Mouse (Mus musculus): ENCODE data around the gene Vps72. TPM values are rescaled to one million over a fixed set of nuclear protein-coding genes. Genes with fewer than 3 reads are reported as not detected.

The Vps72 gene
- polyA plus RNA-seq, 1 experiment from 2014 or later: 107 TPM

- Histone ChIP-seq H3K4me3 (ENCODE audit: low read depth, low read length) (no peak overlapping the region), H3K27ac (replicated peaks; ENCODE audit: low read depth, low read length) (no peak overlapping the region), H3K4me2 (ENCODE audit: low read depth, low read length) (no peak overlapping the region), H3K4me1 (ENCODE audit: control insufficient read depth, insufficient read depth, low read length) (no peaks in the 10 kb centered on the region), H3K27me3 (replicated peaks; ENCODE audit: control insufficient read depth, insufficient read depth, low read length) (no peaks in the 10 kb centered on the region), H3K9me3 (ENCODE audit: control insufficient read depth, low read length) (no peaks in the 10 kb centered on the region), H3K36me3 (ENCODE audit: control insufficient read depth, insufficient read depth, low read length) (no peaks in the 10 kb centered on the region), H3K9ac (ENCODE audit: low read depth, low read length) (no peak overlapping the region)
- WGBS: 38% methylated on average over 3 of the region's 3 CpGs
- ATAC-seq (ENCODE audit: low read depth) (no peak), DNase-seq (ENCODE audit: low spot score) (no peak)
Measured at GRCm38 (mm10) chr3:95147924-95148323, 37.1 kb downstream of the Vps72 start.

GRCm38 (mm10) chr3:95153874-95154273 lies 43.1 kb downstream of the Vps72 start:
- no peak for DNase-seq (ENCODE audit: low spot score)

GRCm38 (mm10) chr3:95159511-95159986 lies 48.7 kb downstream of the Vps72 start:
- DNase-seq (ENCODE audit: low spot score) (no peak), ATAC-seq (ENCODE audit: low read depth) (no peak)
- Histone ChIP-seq H3K36me3 (ENCODE audit: control insufficient read depth, insufficient read depth, low read length) (peaks cover 5% of the 10 kb centered on the region; the same call in 1 of the 2 replicates), H3K4me2 (ENCODE audit: low read depth, low read length) (peak overlapping the region; percentile 84), H3K4me3 (ENCODE audit: low read depth, low read length) (peak overlapping the region; percentile 63), H3K9ac (ENCODE audit: low read depth, low read length) (peak overlapping the region; percentile 55), H3K27ac (replicated peaks; ENCODE audit: low read depth, low read length) (no peak overlapping the region), H3K27me3 (replicated peaks; ENCODE audit: control insufficient read depth, insufficient read depth, low read length) (no peaks in the 10 kb centered on the region), H3K4me1 (ENCODE audit: control insufficient read depth, insufficient read depth, low read length) (peaks cover 21% of the 10 kb centered on the region), H3K9me3 (ENCODE audit: control insufficient read depth, low read length) (no peaks in the 10 kb centered on the region)
- 17% methylated on average over 8 of the region's 8 CpGs for WGBS

More at GRCm38 (mm10) chr3:95153874-95154273, 43.1 kb downstream of the Vps72 start:
- no peak overlapping the region for H3K4me3 ChIP-seq (ENCODE audit: low read depth, low read length)
- 57% methylated on average over 4 of the region's 4 CpGs for WGBS
- H3K27ac ChIP-seq (replicated peaks; ENCODE audit: low read depth, low read length): no peak overlapping the region
- no peak overlapping the region for H3K9ac ChIP-seq (ENCODE audit: low read depth, low read length)
- no peaks in the 10 kb centered on the region for H3K36me3 ChIP-seq (ENCODE audit: control insufficient read depth, insufficient read depth, low read length)
- no peaks in the 10 kb centered on the region for H3K9me3 ChIP-seq (ENCODE audit: control insufficient read depth, low read length)
- H3K4me1 ChIP-seq (ENCODE audit: control insufficient read depth, insufficient read depth, low read length): no peaks in the 10 kb centered on the region
- H3K27me3 ChIP-seq (replicated peaks; ENCODE audit: control insufficient read depth, insufficient read depth, low read length): no peaks in the 10 kb centered on the region
- H3K4me2 ChIP-seq (ENCODE audit: low read depth, low read length): no peak overlapping the region
- no peak for ATAC-seq (ENCODE audit: low read depth)

- H3K9me3 ChIP-seq (ENCODE audit: control insufficient read depth, low read length): no peaks in the 10 kb centered on the region
- H3K9ac ChIP-seq (ENCODE audit: low read depth, low read length): peak within 1 kb of the TSS; percentile 70
- H3K27ac ChIP-seq (replicated peaks; ENCODE audit: low read depth, low read length): peak within 1 kb of the TSS; percentile 50; the same call in 1 of the 2 replicates
- peak within 1 kb of the TSS; percentile 84 for H3K4me2 ChIP-seq (ENCODE audit: low read depth, low read length)
- DNase-seq (ENCODE audit: low spot score) (peak; percentile 96), ATAC-seq (ENCODE audit: low read depth) (peak; percentile 97)
- 0% methylated on average over 49 of the region's 66 CpGs for WGBS
- peaks cover 21% of the 10 kb centered on the region for H3K4me1 ChIP-seq (ENCODE audit: control insufficient read depth, insufficient read depth, low read length)
- H3K36me3 ChIP-seq (ENCODE audit: control insufficient read depth, insufficient read depth, low read length): peaks cover 10% of the 10 kb centered on the region; the same call in 1 of the 2 replicates
- no peaks in the 10 kb centered on the region for H3K27me3 ChIP-seq (replicated peaks; ENCODE audit: control insufficient read depth, insufficient read depth, low read length)
- H3K4me3 ChIP-seq (ENCODE audit: low read depth, low read length): peak within 1 kb of the TSS; percentile 63
Measured at GRCm38 (mm10) chr3:95159987-95160963, 49.5 kb downstream of the Vps72 start, which contains the start of gene Sema6c. Sema6c (plus strand) TSS chr3:95160457.

GRCm38 (mm10) chr3:95161041-95161551 lies 50.3 kb downstream of the Vps72 start:
- H3K4me1 ChIP-seq (ENCODE audit: control insufficient read depth, insufficient read depth, low read length): peaks cover 21% of the 10 kb centered on the region
- H3K4me3 ChIP-seq (ENCODE audit: low read depth, low read length): peak overlapping the region; percentile 63
- H3K27ac ChIP-seq (replicated peaks; ENCODE audit: low read depth, low read length): peak overlapping the region; percentile 50; the same call in 1 of the 2 replicates
- peak overlapping the region; percentile 84 for H3K4me2 ChIP-seq (ENCODE audit: low read depth, low read length)
- H3K27me3 ChIP-seq (replicated peaks; ENCODE audit: control insufficient read depth, insufficient read depth, low read length): no peaks in the 10 kb centered on the region
- peak; percentile 76 for DNase-seq (ENCODE audit: low spot score)
- WGBS: under 1% methylated on average over 27 of the region's 30 CpGs
- peak overlapping the region; percentile 70 for H3K9ac ChIP-seq (ENCODE audit: low read depth, low read length)
- H3K36me3 ChIP-seq (ENCODE audit: control insufficient read depth, insufficient read depth, low read length): peaks cover 17% of the 10 kb centered on the region
- H3K9me3 ChIP-seq (ENCODE audit: control insufficient read depth, low read length): no peaks in the 10 kb centered on the region
- ATAC-seq (ENCODE audit: low read depth): peak; percentile 1

GRCm38 (mm10) chr3:95161618-95162344 lies 51.0 kb downstream of the Vps72 start:
- Histone ChIP-seq H3K4me2 (ENCODE audit: low read depth, low read length) (peak overlapping the region; percentile 84), H3K36me3 (ENCODE audit: control insufficient read depth, insufficient read depth, low read length) (peaks cover 22% of the 10 kb centered on the region), H3K9ac (ENCODE audit: low read depth, low read length) (peak overlapping the region; percentile 70), H3K4me3 (ENCODE audit: low read depth, low read length) (peak overlapping the region; percentile 63), H3K27ac (replicated peaks; ENCODE audit: low read depth, low read length) (peak overlapping the region; percentile 50), H3K4me1 (ENCODE audit: control insufficient read depth, insufficient read depth, low read length) (peaks cover 21% of the 10 kb centered on the region), H3K27me3 (replicated peaks; ENCODE audit: control insufficient read depth, insufficient read depth, low read length) (no peaks in the 10 kb centered on the region), H3K9me3 (ENCODE audit: control insufficient read depth, low read length) (no peaks in the 10 kb centered on the region)
- peak; percentile 40 for DNase-seq (ENCODE audit: low spot score)
- no peak for ATAC-seq (ENCODE audit: low read depth)
- WGBS: 6% methylated on average over 9 of the region's 9 CpGs

GRCm38 (mm10) chr3:95162345-95162628 lies 51.5 kb downstream of the Vps72 start:
- DNase-seq (ENCODE audit: low spot score) (no peak), ATAC-seq (ENCODE audit: low read depth) (no peak)
- Histone ChIP-seq H3K4me1 (ENCODE audit: control insufficient read depth, insufficient read depth, low read length) (peaks cover 21% of the 10 kb centered on the region), H3K27me3 (replicated peaks; ENCODE audit: control insufficient read depth, insufficient read depth, low read length) (no peaks in the 10 kb centered on the region), H3K4me2 (ENCODE audit: low read depth, low read length) (peak overlapping the region; percentile 84), H3K9ac (ENCODE audit: low read depth, low read length) (peak overlapping the region; percentile 70), H3K4me3 (ENCODE audit: low read depth, low read length) (peak overlapping the region; percentile 63), H3K36me3 (ENCODE audit: control insufficient read depth, insufficient read depth, low read length) (peaks cover 27% of the 10 kb centered on the region), H3K27ac (replicated peaks; ENCODE audit: low read depth, low read length) (0 out of 2 replicates have a peak overlapping the region, but pooled peaks have one; percentile 4), H3K9me3 (ENCODE audit: control insufficient read depth, low read length) (no peaks in the 10 kb centered on the region)
- 41% methylated on average over 2 of the region's 2 CpGs for WGBS
